In genomic region chr9:94883435-94883834, GRCm38 (mm10) we compare ENCODE assay signal across 24 mouse cellular contexts.
"Had no signal": no experiment of that assay in that cellular context is flagged by ENCODE, and none has a peak within 500 bp of the region (broad histone marks: within the 10 kb centered on the region; RNA-seq: fewer than 3 reads in every experiment).

No protein-coding gene starts in this region.

- H3K36me3 ChIP-seq: heart, embryonic 13.5 days; heart, embryonic 15.5 days; hindbrain, embryonic 13.5 days; hindbrain, embryonic 15.5 days; limb, embryonic 10.5 days; limb, embryonic 12.5 days; liver, embryonic 13.5 days; liver, embryonic 15.5 days had no signal

- H3K27ac ChIP-seq: heart, adult 2 months; heart, embryonic 13.5 days; heart, embryonic 15.5 days; hindbrain, embryonic 13.5 days; hindbrain, embryonic 15.5 days; hindbrain, postnatal 0 days; left cerebral cortex, adult 2 months; limb, embryonic 10.5 days; limb, embryonic 12.5 days; liver, embryonic 13.5 days; liver, embryonic 15.5 days had no signal

- H3K4me2 ChIP-seq: heart, embryonic 11.5 days; heart, embryonic 13.5 days; heart, embryonic 15.5 days; hindbrain, embryonic 13.5 days; hindbrain, embryonic 15.5 days; limb, embryonic 12.5 days; liver, embryonic 11.5 days; liver, embryonic 13.5 days; liver, embryonic 15.5 days had no signal

- H3K9ac ChIP-seq: heart, embryonic 13.5 days; heart, embryonic 15.5 days; hindbrain, embryonic 13.5 days; hindbrain, embryonic 15.5 days; limb, embryonic 12.5 days; liver, embryonic 13.5 days; liver, embryonic 15.5 days had no signal

- DNase-seq: gastrocnemius, postnatal 14 days; gastrocnemius, postnatal 36 days; heart, adult 11 months; heart, adult 2 months; heart, postnatal 14 days; heart, postnatal 36 days; kidney, adult 11 months; kidney, adult 9 months; kidney, postnatal 10 days; kidney, postnatal 36 days; liver; liver, embryonic 13.5 days had no signal

- H3K4me3 ChIP-seq: heart, adult 2 months; heart, embryonic 13.5 days; heart, embryonic 15.5 days; hindbrain, embryonic 13.5 days; hindbrain, embryonic 15.5 days; left cerebral cortex, adult 2 months; limb, embryonic 10.5 days; limb, embryonic 12.5 days; liver, embryonic 13.5 days; liver, embryonic 15.5 days had no signal

- H3K9me3 ChIP-seq: heart, embryonic 13.5 days; heart, embryonic 15.5 days; hindbrain, embryonic 13.5 days; hindbrain, embryonic 15.5 days; limb, embryonic 10.5 days; limb, embryonic 12.5 days; liver, embryonic 13.5 days; liver, embryonic 15.5 days had no signal

- H3K27me3 ChIP-seq: heart, embryonic 13.5 days; heart, embryonic 15.5 days; hindbrain, embryonic 13.5 days; hindbrain, embryonic 15.5 days; limb, embryonic 12.5 days; liver, embryonic 13.5 days; liver, embryonic 15.5 days had no signal

- H3K4me1 ChIP-seq: heart, embryonic 13.5 days; heart, embryonic 15.5 days; hindbrain, embryonic 13.5 days; hindbrain, embryonic 15.5 days; limb, embryonic 10.5 days; limb, embryonic 12.5 days; liver, embryonic 13.5 days; liver, embryonic 15.5 days had no signal

- ATAC-seq: hindbrain, postnatal 0 days; intestine, embryonic 16.5 days had no signal
